Mouse (Mus musculus): Measurements from ENCODE around the gene Il22ra1. TPM values are rescaled to one million over a fixed set of nuclear protein-coding genes. Genes with fewer than 3 reads are reported as not detected.
A peak's percentile ranks its signal among the peaks of the same experiment; 100 is the strongest.

Gene Il22ra1
- polyA plus RNA-seq, 1 experiment from 2014 or later = not detected

DNA sequence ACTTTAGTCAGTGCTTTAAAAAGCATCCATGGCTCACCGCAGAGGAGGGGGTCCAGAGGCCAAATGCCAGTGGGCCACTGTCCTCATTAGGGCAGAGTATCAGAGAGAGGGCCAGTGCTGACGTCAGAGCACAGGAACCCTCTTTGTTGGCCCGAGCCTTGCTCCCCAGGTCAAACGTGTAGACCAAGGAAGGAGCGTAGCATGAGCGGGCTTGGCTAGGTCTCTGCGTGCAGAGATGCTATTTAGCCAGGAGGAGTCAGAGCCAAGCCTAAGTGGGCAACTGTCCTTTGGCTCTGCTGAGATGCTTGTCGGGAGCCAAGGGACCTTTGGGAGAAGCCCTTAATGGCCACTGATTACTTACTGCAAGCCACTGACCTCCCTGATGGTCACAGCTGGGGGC, 33.1 kb downstream of the Il22ra1 start:
- Histone ChIP-seq H3K36me3 (no peaks in the 10 kb centered on the region), H3K27ac (replicated peaks) (no peak overlapping the region), H3K9ac (no peak overlapping the region), H3K9me3 (no peaks in the 10 kb centered on the region), H3K4me2 (no peak overlapping the region), H3K4me1 (replicated peaks) (peaks cover 12% of the 10 kb centered on the region; the same call in 1 of the 2 replicates), H3K27me3 (no peaks in the 10 kb centered on the region), H3K4me3 (no peak overlapping the region)
- no peak for ATAC-seq (ENCODE audit: low read depth)
- 77% methylated on average over 8 of the region's 8 CpGs for WGBS

GRCm38 (mm10) chr4:135761569-135761968, 33.6 kb downstream of the Il22ra1 start:
- H3K9me3 ChIP-seq = no peaks in the 10 kb centered on the region
- ATAC-seq (ENCODE audit: low read depth) = no peak
- WGBS = 79% methylated on average over 7 of the region's 7 CpGs
- H3K4me1 ChIP-seq (replicated peaks) = peaks cover 12% of the 10 kb centered on the region; the same call in 1 of the 2 replicates
- no peaks in the 10 kb centered on the region for H3K27me3 ChIP-seq
- no peaks in the 10 kb centered on the region for H3K36me3 ChIP-seq
- no peak overlapping the region for H3K27ac ChIP-seq (replicated peaks)
- no peak overlapping the region for H3K4me3 ChIP-seq
- no peak overlapping the region for H3K4me2 ChIP-seq
- H3K9ac ChIP-seq = no peak overlapping the region

DNA sequence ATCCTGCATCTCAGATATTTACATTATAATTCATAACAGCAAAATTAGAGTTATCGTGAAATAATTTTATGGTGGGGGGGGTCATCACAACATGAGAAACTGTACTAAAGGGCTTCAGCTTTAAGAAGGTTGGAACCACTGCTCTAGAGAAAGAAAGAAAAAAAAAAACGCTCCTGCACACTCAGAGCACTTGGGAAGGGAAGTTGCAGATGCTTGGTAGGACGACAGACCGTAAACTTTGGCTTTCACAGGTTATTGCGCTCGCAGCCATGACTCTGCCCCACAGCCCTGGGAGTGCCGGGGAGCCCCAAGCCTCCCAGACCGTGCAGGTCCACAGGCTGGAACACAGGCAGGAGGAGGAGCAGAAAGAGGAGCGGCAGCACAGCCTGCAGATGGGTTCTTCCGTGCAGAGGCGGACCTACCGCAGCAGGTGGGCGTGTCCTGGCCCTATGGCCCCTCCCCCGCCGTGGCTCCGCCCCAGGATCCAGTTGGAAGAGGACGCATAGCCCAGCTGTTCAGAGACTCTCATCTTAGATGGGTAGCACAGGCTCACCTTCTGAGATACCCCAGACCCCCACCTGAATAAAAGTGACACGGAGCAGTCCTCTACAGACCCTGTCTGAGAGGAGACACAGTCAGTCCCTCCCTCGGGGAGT, 34.4 kb downstream of the Il22ra1 start:
- peak; percentile 57; the same call in 1 of the 2 replicates for ATAC-seq (ENCODE audit: low read depth)
- Histone ChIP-seq H3K36me3 (no peaks in the 10 kb centered on the region), H3K27ac (replicated peaks) (no peak overlapping the region), H3K27me3 (no peaks in the 10 kb centered on the region), H3K4me2 (peak overlapping the region; percentile 51), H3K9me3 (no peaks in the 10 kb centered on the region), H3K4me3 (peak overlapping the region; percentile 28), H3K9ac (peak overlapping the region; percentile 53; the same call in 1 of the 2 replicates), H3K4me1 (replicated peaks) (peaks cover 12% of the 10 kb centered on the region; the same call in 1 of the 2 replicates)
- 8% methylated on average over 19 of the region's 19 CpGs for WGBS

GRCm38 (mm10) chr4:135764700-135765099, 36.7 kb downstream of the Il22ra1 start:
- Histone ChIP-seq H3K4me2 (no peak overlapping the region), H3K4me3 (no peak overlapping the region), H3K36me3 (no peaks in the 10 kb centered on the region), H3K27me3 (no peaks in the 10 kb centered on the region), H3K27ac (replicated peaks) (no peak overlapping the region), H3K9me3 (no peaks in the 10 kb centered on the region), H3K4me1 (replicated peaks) (peaks cover 9% of the 10 kb centered on the region; the same call in 1 of the 2 replicates), H3K9ac (no peak overlapping the region)
- ATAC-seq (ENCODE audit: low read depth) = no peak
- WGBS = 87% methylated on average over 13 of the region's 13 CpGs

DNA sequence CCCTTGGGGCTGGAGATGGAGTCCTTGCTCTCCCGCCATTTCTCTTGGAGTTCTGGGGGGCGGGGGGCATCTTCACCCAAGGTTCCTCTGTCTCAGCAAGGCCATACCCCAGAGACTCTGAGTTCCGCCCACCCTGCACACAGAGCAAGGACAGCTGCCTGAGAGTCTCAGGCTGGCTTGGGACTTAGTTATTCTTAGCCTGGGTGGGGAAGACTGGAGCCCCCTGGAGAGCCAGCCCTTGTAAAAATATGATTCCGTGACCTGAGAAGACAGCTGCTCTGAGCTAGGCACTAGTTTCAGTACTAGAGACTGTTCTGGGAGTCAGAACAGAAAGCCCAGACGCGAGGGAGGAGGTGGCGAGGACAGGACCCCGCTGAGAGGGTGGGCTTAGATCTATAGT, 37.7 kb downstream of the Il22ra1 start:
- H3K4me1 ChIP-seq (replicated peaks) = peaks cover 9% of the 10 kb centered on the region; the same call in 1 of the 2 replicates
- H3K4me2 ChIP-seq = no peak overlapping the region
- no peaks in the 10 kb centered on the region for H3K27me3 ChIP-seq
- WGBS = 75% methylated on average over 8 of the region's 8 CpGs
- ATAC-seq (ENCODE audit: low read depth) = no peak
- no peak overlapping the region for H3K4me3 ChIP-seq
- no peaks in the 10 kb centered on the region for H3K9me3 ChIP-seq
- no peak overlapping the region for H3K9ac ChIP-seq
- no peaks in the 10 kb centered on the region for H3K36me3 ChIP-seq
- H3K27ac ChIP-seq (replicated peaks) = no peak overlapping the region

GRCm38 (mm10) chr4:135766976-135767375, 39.0 kb downstream of the Il22ra1 start:
- Histone ChIP-seq H3K27ac (replicated peaks) (no peak overlapping the region), H3K36me3 (no peaks in the 10 kb centered on the region), H3K9me3 (no peaks in the 10 kb centered on the region), H3K9ac (no peak overlapping the region), H3K27me3 (no peaks in the 10 kb centered on the region), H3K4me3 (no peak overlapping the region), H3K4me2 (no peak overlapping the region), H3K4me1 (replicated peaks) (peaks cover 7% of the 10 kb centered on the region; the same call in 1 of the 2 replicates)
- 88% methylated on average over 3 of the region's 3 CpGs for whole genome bisulfite sequencing
- no peak for ATAC-seq (ENCODE audit: low read depth)

GRCm38 (mm10) chr4:135768572-135769526, 40.9 kb downstream of the Il22ra1 start:
- ATAC-seq (ENCODE audit: low read depth) = no peak
- Histone ChIP-seq H3K27ac (replicated peaks) (no peak overlapping the region), H3K4me2 (no peak overlapping the region), H3K36me3 (no peaks in the 10 kb centered on the region), H3K9me3 (no peaks in the 10 kb centered on the region), H3K27me3 (no peaks in the 10 kb centered on the region), H3K4me3 (no peak overlapping the region), H3K9ac (no peak overlapping the region), H3K4me1 (replicated peaks) (no peaks in the 10 kb centered on the region)
- WGBS = 62% methylated on average over 14 of the region's 14 CpGs

DNA sequence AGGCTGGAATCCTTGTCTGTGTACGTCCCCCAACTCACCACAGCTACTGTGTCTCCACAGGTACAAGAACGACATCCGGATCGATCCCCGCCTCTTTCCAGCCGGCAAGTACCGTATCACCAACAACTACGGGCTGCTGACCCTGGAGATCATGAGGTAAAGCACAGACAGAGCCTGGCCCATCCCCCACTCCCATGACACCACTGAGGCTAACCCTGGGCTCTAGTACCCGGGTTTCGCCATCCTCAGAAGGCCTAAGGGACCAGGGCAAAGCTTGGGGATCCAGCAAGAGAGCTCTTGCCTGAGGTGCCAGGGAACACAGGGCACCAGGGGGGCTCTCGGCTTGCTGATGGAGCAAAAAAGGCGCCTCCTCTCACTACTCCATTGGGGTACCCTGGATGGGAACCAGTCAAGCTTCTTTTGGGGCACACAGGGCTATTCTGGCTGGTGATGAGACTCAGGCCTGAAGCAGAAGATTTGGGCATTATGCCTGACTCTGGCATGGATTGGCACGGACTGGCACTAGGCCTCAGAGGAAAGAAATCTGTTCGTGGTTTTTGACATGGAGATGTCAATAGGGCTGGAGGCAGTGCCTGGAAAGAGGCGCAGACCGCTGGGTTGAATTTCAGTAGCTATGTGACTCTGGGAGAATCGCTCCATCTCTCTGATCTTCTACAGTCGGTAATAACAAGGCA, 42.8 kb downstream of the Il22ra1 start:
- no peak for ATAC-seq (ENCODE audit: low read depth)
- Histone ChIP-seq H3K27me3 (no peaks in the 10 kb centered on the region), H3K4me1 (replicated peaks) (no peaks in the 10 kb centered on the region), H3K36me3 (no peaks in the 10 kb centered on the region), H3K9me3 (no peaks in the 10 kb centered on the region), H3K4me2 (no peak overlapping the region), H3K27ac (replicated peaks) (no peak overlapping the region), H3K4me3 (no peak overlapping the region), H3K9ac (no peak overlapping the region)
- 86% methylated on average over 18 of the region's 18 CpGs for WGBS

DNA sequence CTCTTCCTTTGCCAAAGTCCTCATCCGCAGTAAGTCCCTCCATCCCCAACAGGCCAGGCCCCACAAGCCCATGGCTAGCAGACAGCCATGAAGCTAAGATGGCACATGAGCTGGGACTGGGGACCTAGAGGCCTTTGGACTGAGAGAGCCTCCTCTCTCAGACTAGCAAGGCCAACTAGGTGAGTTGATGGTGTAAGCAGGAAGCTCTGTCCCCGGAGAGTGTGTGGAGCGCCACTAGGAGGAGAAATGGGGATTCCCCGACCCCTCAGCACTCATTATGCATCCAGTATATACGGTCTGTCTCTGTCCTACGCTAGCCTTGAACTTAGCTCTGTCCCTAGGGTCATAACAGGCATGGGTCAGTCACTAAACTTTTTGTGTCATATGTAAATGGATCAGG, 43.6 kb downstream of the Il22ra1 start:
- Histone ChIP-seq H3K27ac (replicated peaks) (no peak overlapping the region), H3K4me3 (no peak overlapping the region), H3K9me3 (no peaks in the 10 kb centered on the region), H3K4me1 (replicated peaks) (no peaks in the 10 kb centered on the region), H3K27me3 (no peaks in the 10 kb centered on the region), H3K4me2 (no peak overlapping the region), H3K36me3 (no peaks in the 10 kb centered on the region), H3K9ac (no peak overlapping the region)
- WGBS = 81% methylated on average over 6 of the region's 6 CpGs
- ATAC-seq (ENCODE audit: low read depth) = no peak

DNA sequence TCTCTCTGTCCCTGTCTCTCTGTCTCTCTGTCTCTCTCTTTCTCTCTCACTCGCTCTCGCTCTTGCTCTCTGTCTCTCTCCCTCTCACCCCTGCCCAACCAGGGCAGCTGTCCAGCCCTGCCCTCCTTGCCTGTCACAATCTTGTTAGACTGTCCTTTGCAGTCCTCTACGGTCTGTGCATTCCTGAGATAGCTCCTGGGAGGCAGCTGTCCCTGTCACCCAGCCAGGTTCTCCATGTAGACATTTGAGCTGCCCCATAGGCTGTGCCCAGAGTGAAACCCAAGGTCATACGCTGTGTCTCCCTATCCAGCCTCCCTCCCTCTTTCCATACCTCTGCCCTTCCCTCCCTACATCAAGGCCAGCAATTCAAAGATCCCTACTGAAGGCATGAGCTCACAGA, 44.7 kb downstream of the Il22ra1 start:
- Histone ChIP-seq H3K4me1 (replicated peaks) (no peaks in the 10 kb centered on the region), H3K9ac (no peak overlapping the region), H3K27ac (replicated peaks) (no peak overlapping the region), H3K9me3 (no peaks in the 10 kb centered on the region), H3K27me3 (no peaks in the 10 kb centered on the region), H3K4me3 (no peak overlapping the region), H3K4me2 (no peak overlapping the region), H3K36me3 (no peaks in the 10 kb centered on the region)
- no peak for ATAC-seq (ENCODE audit: low read depth)
- WGBS = 76% methylated on average over 4 of the region's 4 CpGs

GRCm38 (mm10) chr4:135774496-135774895, 46.5 kb downstream of the Il22ra1 start:
- no peak for ATAC-seq (ENCODE audit: low read depth)
- Histone ChIP-seq H3K9ac (no peak overlapping the region), H3K36me3 (no peaks in the 10 kb centered on the region), H3K4me1 (replicated peaks) (no peaks in the 10 kb centered on the region), H3K27me3 (no peaks in the 10 kb centered on the region), H3K9me3 (no peaks in the 10 kb centered on the region), H3K27ac (replicated peaks) (no peak overlapping the region), H3K4me3 (no peak overlapping the region), H3K4me2 (no peak overlapping the region)
- WGBS = 66% methylated on average over 8 of the region's 8 CpGs

DNA sequence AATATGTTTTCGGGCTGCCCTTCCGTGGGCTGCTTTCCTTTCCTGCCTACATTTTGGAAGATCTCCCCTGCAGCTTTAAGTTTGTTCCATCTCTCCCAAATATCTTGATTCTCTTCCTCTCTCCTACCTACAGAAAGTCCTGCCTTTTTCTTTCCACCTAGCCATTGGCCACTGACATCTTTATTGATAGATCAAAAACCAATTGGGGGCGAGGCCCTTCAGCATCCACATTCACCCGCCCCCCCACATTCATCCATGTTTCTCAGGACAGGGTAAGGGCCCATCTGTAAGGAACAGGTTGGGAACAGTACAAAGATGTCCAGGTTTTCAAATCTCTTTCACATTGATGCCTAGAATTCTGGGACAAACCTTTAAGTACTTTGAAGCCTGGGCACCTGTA, 48.9 kb downstream of the Il22ra1 start:
- H3K9me3 ChIP-seq = no peaks in the 10 kb centered on the region
- 93% methylated on average over 4 of the region's 4 CpGs for WGBS
- no peaks in the 10 kb centered on the region for H3K4me1 ChIP-seq (replicated peaks)
- H3K4me2 ChIP-seq = no peak overlapping the region
- no peaks in the 10 kb centered on the region for H3K36me3 ChIP-seq
- H3K4me3 ChIP-seq = no peak overlapping the region
- H3K9ac ChIP-seq = no peak overlapping the region
- H3K27me3 ChIP-seq = no peaks in the 10 kb centered on the region
- H3K27ac ChIP-seq (replicated peaks) = no peak overlapping the region
- no peak for ATAC-seq (ENCODE audit: low read depth)

Data from neural tube, embryonic 13.5 days (tissue).